Mouse (Mus musculus): ENCODE results near the gene Rngtt.
"Not testable (repeated sequence)": the region's sequence is repeated elsewhere in the genome, so short reads cannot be mapped to it uniquely, and the experiment has no call there.

Rngtt gene

DNA sequence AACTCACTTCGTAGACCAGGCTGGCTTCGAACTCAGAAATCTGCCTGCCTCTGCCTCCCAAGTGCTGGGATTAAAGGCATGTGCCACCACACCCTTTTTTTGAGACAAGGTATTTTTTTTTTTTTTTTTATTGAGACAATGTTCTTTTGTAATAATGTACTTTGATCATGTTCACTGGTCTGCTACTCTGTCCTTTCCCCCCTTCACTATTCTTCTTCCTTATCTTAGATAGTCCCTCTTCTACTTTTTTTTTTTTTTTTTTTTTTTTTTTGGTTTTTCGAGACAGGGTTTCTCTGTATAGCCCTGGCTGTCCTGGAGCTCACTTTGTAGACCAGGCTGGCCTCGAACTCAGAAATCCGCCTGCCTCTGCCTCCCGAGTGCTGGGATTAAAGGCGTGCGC, 4.0 kb downstream of the Rngtt start:
- not testable (repeated sequence) for DNase-seq

DNA sequence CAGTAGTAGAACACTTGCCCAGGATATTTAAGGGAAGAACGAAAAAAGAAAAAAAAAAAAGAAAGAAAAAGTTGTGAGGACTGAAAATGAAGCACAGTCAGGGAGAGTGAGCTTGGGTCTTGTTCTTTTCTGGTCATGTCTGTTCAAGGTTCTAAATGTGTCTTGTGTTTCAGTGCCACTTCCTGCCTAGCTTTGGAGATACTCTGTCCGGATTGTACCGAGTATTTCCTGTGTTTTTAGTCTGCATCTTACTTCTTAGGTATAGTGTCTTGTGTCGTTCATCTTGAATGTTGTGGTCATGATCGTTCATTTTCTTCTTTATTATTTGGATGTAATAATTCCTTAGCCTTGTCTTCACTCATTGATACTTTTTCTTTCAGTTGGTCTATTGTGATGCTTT, 5.7 kb downstream of the Rngtt start:
- DNase-seq = no peak

DNA sequence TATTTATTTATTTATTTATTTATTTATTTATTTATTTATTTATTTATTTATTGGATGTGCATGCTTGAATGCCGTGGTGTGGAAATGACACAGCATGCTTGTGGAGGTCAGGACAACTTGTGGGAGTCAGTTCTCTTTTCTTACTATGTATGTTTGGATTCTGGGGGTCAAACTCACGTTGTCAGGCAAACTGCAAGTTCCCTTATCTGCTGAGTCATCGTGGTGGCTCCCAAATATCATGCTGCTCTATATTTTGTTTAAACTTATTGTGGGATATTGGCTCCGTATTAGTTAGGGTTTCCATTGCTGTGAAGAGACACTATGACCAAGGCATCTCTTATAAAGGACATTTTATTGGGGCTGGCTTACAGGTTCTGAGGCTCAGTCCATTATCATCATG, 21.0 kb downstream of the Rngtt start:
- DNase-seq = no peak

GRCm38 (mm10) chr4:33332956-33333455, 22.9 kb downstream of the Rngtt start:
- DNase-seq = no peak

DNA sequence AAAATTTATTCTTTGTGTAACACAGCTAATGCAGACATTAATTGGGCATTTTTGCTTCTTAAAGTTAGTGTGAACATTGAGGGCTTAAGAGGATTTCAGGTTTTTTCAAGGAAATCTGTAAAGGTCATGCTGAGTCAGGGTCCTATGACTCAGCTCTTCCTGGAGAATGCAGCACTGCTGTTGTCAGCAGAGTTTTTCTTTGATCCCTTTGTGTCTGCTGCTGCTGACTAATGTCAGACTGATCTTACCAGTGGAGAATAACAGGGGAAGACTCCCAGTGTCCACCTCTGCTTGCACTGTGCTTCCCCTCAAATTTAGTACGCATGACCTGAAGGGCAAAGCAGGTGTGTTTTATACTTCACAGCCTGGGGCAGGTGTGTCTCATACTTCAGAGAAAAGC, 27.9 kb downstream of the Rngtt start:
- DNase-seq = no peak

- no peak for DNase-seq
Measured at GRCm38 (mm10) chr4:33342877-33343731, 33.0 kb downstream of the Rngtt start.

DNA sequence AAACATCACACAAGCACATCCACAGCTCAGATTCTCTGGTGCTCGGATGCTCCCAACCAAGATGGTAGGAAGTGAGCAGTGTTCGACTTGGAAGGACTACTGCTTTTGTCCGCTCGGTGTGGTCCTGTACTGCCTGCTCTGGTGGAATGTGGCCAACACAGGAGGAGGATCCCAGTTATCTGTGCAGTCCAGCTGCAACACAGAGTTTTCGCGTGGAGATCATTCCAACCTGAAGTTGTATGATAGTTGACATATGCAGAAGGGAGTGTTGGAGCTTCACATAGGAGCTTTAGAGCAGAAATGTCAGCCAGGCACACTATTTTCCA, 33.6 kb downstream of the Rngtt start:
- DNase-seq = no peak

DNA sequence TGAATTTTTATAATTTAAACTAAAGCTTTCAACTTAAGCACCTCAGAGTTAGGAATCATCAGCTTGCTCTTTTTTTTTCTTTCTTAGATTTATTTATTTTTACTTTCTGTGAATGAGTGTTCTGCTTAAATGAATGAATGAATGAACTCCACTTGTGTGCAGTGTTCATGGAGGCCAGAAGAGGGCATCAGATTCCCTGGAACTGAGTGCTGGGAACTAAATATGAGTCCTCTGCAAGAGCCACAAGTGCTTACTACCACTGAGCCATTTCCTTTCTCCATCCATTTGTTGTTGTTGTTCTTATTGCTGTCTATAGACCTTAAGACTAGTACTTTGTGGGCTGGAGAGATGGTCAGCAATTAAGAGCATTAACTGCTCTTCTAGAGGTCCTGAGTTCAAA, 53.3 kb downstream of the Rngtt start:
- no peak for DNase-seq

DNA sequence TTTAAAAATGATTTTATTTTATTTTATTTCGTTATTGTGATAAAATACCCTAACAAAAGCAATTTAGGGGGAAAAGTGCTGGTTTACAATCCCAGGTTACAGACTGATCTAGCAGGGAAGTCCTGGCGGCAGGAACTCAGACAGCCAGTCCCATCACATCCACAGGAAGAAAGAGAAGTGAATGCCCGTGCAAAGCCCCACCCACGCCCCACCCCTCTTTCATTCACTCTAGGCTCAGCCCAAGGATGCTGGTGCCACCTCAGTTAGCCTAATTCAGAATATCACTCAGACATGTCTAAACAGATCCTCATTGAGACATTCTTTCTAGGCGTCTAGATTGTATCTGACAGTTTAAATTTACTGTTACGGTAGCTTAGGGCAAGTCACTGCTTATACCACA, 64.8 kb downstream of the Rngtt start:
- no peak for DNase-seq

- no peak for DNase-seq
Measured at GRCm38 (mm10) chr4:33377642-33378041, 67.5 kb downstream of the Rngtt start.

GRCm38 (mm10) chr4:33378894-33379293, 68.8 kb downstream of the Rngtt start:
- no peak for DNase-seq

GRCm38 (mm10) chr4:33388899-33389298, 78.8 kb downstream of the Rngtt start:
- DNase-seq = no peak

DNA sequence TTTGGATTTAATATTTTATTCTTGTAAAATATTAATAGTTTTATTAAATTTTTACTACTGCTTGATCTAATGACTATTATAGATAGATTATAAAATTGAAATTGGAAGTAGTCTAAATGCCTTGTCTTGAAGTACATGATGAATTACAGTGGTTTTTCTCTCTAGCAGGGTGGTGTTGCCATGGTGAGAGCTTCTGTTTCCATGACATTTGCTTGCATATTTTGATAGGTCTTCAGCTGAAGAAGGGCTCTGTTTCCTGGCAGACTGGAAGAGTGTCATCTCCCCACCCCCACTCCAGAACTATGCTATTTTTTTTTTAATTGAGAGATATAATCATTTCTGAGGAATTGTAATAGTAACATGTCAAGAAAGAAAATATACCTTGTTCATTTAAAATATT, 80.5 kb downstream of the Rngtt start:
- no peak for DNase-seq

DNA sequence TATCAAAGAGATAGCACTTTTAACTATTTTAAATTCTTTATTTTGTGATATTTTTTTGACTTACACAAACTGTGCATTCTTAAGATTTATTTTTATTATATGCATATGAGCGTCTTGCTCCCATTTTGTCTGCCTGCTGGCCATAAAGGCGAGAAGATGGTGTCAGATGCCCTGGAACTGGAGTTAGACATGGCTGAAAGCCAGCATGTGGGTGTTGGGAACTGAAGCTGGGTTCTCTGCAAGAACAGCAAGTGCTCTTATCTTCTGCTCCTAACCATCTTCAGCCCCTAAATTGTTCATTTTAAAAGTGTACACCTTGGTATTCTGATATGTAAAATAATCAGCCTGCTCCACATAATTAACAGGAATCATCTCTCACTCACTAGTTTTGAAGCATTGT, 83.3 kb downstream of the Rngtt start:
- peak; percentile 9 for DNase-seq

DNA sequence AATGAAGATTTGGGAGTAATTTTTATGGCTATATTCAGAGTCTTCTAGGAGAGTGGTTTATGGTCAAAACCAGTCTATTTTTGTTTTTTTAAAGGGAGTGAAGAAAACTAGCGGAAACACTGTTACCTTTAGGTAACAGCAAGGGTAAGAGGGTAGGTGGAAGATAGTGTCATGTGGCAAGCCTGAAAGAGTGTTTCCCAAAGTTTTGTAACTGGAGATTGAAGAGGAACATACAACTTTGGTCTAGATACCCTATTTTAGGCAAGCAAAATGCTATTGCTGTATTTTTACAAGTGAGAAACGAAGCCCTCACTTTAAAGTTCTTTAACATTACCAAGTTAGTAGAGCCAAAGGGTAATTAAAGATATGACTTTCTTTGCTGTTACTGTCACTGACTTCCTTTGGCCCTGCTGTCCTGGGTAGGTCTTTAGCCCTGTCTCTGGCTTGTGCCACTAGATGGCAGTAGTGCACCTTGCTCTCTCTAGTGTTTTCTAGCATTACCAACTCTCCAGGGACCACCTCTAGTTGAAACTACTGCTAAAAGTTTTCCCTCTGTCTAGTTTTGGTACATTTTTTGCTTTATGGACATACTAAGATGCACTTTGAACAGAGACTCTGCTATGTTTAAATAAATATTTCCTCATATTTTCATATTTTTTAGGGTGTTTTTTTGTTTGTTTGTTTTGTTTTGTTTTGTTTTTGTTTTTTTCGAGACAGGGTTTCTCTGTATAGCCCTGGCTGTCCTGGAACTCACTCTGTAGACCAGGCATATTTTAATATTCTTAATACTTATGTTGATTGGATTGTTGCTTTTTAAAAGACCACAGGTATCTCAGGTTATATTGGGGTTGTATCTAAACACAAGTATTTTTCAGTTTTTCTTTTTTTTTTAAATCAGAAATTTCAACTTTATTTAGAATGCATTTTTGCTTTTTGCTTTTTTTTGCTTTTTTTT, 86.4 kb downstream of the Rngtt start:
- peak; percentile 77 for DNase-seq

GRCm38 (mm10) chr4:33405723-33406293, 95.7 kb downstream of the Rngtt start:
- no peak for DNase-seq

- no peak for DNase-seq
Measured at GRCm38 (mm10) chr4:33413791-33414190, 103.7 kb downstream of the Rngtt start.

- no peak for DNase-seq
Measured at GRCm38 (mm10) chr4:33414781-33415180, 104.7 kb downstream of the Rngtt start.

DNA sequence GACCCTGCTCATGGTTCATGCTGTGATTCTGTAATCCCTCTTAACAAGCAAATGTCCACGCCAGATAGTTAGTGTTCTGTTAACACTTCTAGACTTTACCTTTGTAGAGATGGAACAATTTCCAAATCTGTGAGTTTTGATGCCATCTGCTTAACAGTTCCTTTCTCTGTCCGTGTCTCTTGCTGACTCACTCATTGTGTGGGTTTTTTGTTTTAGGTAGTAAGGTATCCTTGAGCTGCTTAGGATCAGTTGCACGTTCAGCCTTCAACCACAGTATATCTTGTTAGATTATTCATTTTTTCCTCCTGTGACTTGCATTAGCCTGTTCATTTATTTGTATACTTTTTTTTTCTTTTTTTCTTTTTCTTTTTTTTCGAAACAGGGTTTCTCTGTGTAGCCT, 107.3 kb downstream of the Rngtt start:
- DNase-seq = no peak

GRCm38 (mm10) chr4:33419644-33420043, 109.5 kb downstream of the Rngtt start:
- no peak for DNase-seq

DNA sequence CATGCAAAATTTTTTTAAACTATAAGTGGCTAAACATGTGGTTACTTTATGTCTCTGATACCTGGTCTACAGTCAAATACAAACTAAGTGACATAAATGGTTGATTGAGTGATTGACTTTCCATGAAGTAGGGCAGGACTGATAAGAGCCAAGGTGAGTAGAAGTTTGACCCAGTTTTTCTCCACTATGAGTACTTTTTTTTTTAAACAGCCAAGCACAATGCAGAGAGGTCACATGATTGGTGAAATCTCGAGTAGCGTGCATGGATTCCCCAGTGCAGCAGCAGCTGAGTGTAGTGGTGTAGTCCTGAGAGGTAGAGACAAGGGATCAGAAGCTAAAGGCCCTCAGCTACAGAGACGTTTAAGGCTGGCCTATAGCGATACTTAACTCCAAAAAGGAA, 118.7 kb downstream of the Rngtt start:
- DNase-seq = no peak

DNA sequence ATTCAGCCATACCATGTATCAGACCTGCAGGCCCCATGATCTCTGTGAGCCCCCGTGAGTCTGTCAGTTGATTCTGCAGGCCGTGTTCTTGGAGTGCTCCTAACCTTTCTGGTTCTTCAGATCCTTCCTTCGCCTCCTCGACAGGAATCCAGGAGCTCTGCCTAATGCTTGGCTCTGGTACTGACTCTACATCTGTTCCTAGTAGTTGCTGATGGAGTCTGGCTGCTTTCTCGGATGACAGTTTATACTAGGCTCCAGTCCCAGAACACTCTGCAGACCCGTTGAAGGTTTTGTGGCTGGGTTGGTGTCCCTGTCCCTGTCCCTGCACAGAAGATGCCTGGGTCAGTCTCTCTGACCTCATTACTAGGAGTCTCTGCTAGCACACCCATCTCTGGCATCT, 131.8 kb downstream of the Rngtt start:
- no peak for DNase-seq

- DNase-seq = no peak
Measured at GRCm38 (mm10) chr4:33446265-33446664, 136.2 kb downstream of the Rngtt start.

GRCm38 (mm10) chr4:33446881-33447280, 136.8 kb downstream of the Rngtt start:
- no peak for DNase-seq

All from cerebellum, adult 11 months (tissue).